Mouse (Mus musculus): ENCODE measurements around the gene Acbd5.

The Acbd5 gene

GRCm38 (mm10) chr2:23068894-23069744 is 1.2 kb downstream of the Acbd5 start:
- DNase-seq (ENCODE audit: low read depth, low spot score), result peak; percentile 61

- DNase-seq (ENCODE audit: low read depth, low spot score), result no peak
These were observed 2.5 kb downstream of the Acbd5 start for GRCm38 (mm10) chr2:23070491-23070890.

GRCm38 (mm10) chr2:23071406-23071805 is 3.4 kb downstream of the Acbd5 start:
- DNase-seq (ENCODE audit: low read depth, low spot score), result no peak

GRCm38 (mm10) chr2:23075846-23076245 is 7.9 kb downstream of the Acbd5 start:
- DNase-seq (ENCODE audit: low read depth, low spot score), result no peak

- DNase-seq (ENCODE audit: low read depth, low spot score), result no peak
These were observed 8.8 kb downstream of the Acbd5 start for GRCm38 (mm10) chr2:23076783-23077182.

GRCm38 (mm10) chr2:23077693-23078092 is 9.7 kb downstream of the Acbd5 start:
- DNase-seq (ENCODE audit: low read depth, low spot score), result no peak

GRCm38 (mm10) chr2:23078588-23078987 is 10.6 kb downstream of the Acbd5 start:
- DNase-seq (ENCODE audit: low read depth, low spot score), result no peak

GRCm38 (mm10) chr2:23084540-23084939 is 16.6 kb downstream of the Acbd5 start:
- no peak for DNase-seq (ENCODE audit: low read depth, low spot score)

GRCm38 (mm10) chr2:23092216-23092615 is 24.2 kb downstream of the Acbd5 start:
- DNase-seq (ENCODE audit: low read depth, low spot score), result no peak

GRCm38 (mm10) chr2:23097028-23097427 is 29.1 kb downstream of the Acbd5 start:
- DNase-seq (ENCODE audit: low read depth, low spot score), result no peak

- no peak for DNase-seq (ENCODE audit: low read depth, low spot score)
These were observed 34.3 kb downstream of the Acbd5 start for GRCm38 (mm10) chr2:23102266-23102665.

GRCm38 (mm10) chr2:23119573-23119972 is 51.6 kb downstream of the Acbd5 start:
- DNase-seq (ENCODE audit: low read depth, low spot score), result no peak

GRCm38 (mm10) chr2:23155199-23155621 is 87.2 kb downstream of the Acbd5 start:
- DNase-seq (ENCODE audit: low read depth, low spot score), result no peak

- DNase-seq (ENCODE audit: low read depth, low spot score), result peak; percentile 91
These were observed 88.0 kb downstream of the Acbd5 start, which contains the start of the genes Mastl and Yme1l1 for GRCm38 (mm10) chr2:23155777-23156607. Gene Mastl, minus strand, starts transcription at chr2:23156024. Gene Yme1l1, plus strand, starts transcription at chr2:23156369.

GRCm38 (mm10) chr2:23156608-23157081 is 88.7 kb downstream of the Acbd5 start:
- no peak for DNase-seq (ENCODE audit: low read depth, low spot score)

Data from WW6 (cell line).